Mouse (Mus musculus) intestine, embryonic 16.5 days (tissue): ENCODE measurements around the gene 4932438H23Rik. TPM values are rescaled to one million over a fixed set of nuclear protein-coding genes. Genes with fewer than 3 reads are reported as not detected.

Source experiments
- ATAC-seq: fragments of 200-750 bp; cut with Nextera tagmentation; 2 replicates; pipeline ENCODE4 v1.8.0; 2017; ENCODE audit warnings: moderate TSS enrichment, moderate library complexity
- H3K27ac ChIP-seq: fragments of 300-500 bp; sonication (generic); 2 replicates; pipeline ENCODE4 v1.5.1; 2014; ENCODE audit warnings: mild to moderate bottlenecking, low read length
- H3K27me3 ChIP-seq: fragments of 300-500 bp; sonication (generic); replicated peaks from 2 replicates; pipeline ENCODE4 v1.6.1; 2014; ENCODE audit warnings: low read length, control low read depth, mixed read lengths; ENCODE audit not compliant: control insufficient read depth, insufficient read depth
- H3K36me3 ChIP-seq: fragments of 300-500 bp; sonication (generic); 2 replicates; pipeline ENCODE4 v1.6.1; 2014; ENCODE audit warnings: low read length, control low read depth; ENCODE audit not compliant: control insufficient read depth, insufficient read depth
- H3K4me1 ChIP-seq: fragments of 300-500 bp; sonication (generic); 2 replicates; pipeline ENCODE4 v1.6.1; 2014; ENCODE audit warnings: low read length, control low read depth, mixed read lengths; ENCODE audit not compliant: control insufficient read depth, insufficient read depth
- H3K4me2 ChIP-seq: fragments of 300-500 bp; sonication (generic); 2 replicates; pipeline ENCODE4 v1.6.1; 2014; ENCODE audit warnings: low read depth, low read length, control low read depth
- H3K4me3 ChIP-seq: fragments of 300-500 bp; sonication (generic); 2 replicates; pipeline ENCODE4 v1.5.1; 2014; ENCODE audit warnings: mild to moderate bottlenecking, low read length
- H3K9ac ChIP-seq: fragments of 300-500 bp; sonication (generic); 2 replicates; pipeline ENCODE4 v1.6.1; 2014; ENCODE audit warnings: low read depth, low read length
- H3K9me3 ChIP-seq: fragments of 300-500 bp; sonication (generic); 2 replicates; pipeline ENCODE4 v1.6.1; 2016; ENCODE audit warnings: low read length, control low read depth; ENCODE audit not compliant: control insufficient read depth
- WGBS: fragments of 180-500 bp; shearing (Covaris S2); extraction: QIAGEN DNeasy Blood & Tissue Kit; methylation state at CpG from one replicate; pipeline ENCODE4 v1.1.7; 2014; 5-methylcytosine and 5-hydroxymethylcytosine counted together
- polyA plus RNA-seq: library from polyadenylated mRNA; unstranded; fragments of >200 nt; fragmentation: Nextera tagmentation; extraction: Ambion mirVana; gene quantifications from 2 replicates; pipeline ENCODE4 v1.2.1, GENCODE M21; 2015

Gene 4932438H23Rik
- polyA plus RNA-seq, 1 experiment from 2014 or later, result 0.17 TPM

DNA sequence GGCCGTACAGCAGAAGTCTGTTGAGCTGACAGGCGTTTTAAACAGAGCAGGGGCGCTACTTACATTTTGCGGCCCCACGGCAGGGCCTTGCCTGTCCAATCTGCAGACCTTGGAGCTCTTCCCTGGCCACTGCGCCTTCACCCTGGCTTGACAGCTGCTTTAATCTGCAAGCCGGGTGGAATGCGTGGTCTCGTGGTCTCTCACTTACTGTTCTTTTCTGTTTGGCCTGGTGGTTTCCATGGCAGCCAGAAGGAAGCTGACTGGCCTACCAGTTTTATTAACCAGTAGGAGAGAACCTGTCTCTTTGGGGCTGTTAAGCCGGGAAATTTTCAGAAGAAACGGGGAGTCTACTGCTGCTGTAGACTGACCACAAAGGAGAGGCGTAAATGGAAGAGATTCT is 26.0 kb downstream of the 4932438H23Rik start:
- Histone ChIP-seq H3K27ac (0 out of 2 replicates have a peak overlapping the region, but pooled peaks have one; percentile 9), H3K27me3 (no peaks in the 10 kb centered on the region), H3K4me2 (no peak overlapping the region), H3K4me3 (no peak overlapping the region), H3K4me1 (peaks cover 10% of the 10 kb centered on the region; the same call in 1 of the 2 replicates), H3K36me3 (no peaks in the 10 kb centered on the region), H3K9me3 (no peaks in the 10 kb centered on the region), H3K9ac (0 out of 2 replicates have a peak overlapping the region, but pooled peaks have one; percentile 21)
- WGBS, result 32% methylated on average over 12 of the region's 12 CpGs
- ATAC-seq, result no peak

- Histone ChIP-seq H3K4me1 (peaks cover 10% of the 10 kb centered on the region; the same call in 1 of the 2 replicates), H3K4me3 (no peak overlapping the region), H3K9me3 (no peaks in the 10 kb centered on the region), H3K27me3 (no peaks in the 10 kb centered on the region), H3K36me3 (no peaks in the 10 kb centered on the region), H3K27ac (no peak overlapping the region), H3K4me2 (no peak overlapping the region), H3K9ac (no peak overlapping the region)
- 96% methylated on average over 1 of the region's 1 CpGs for WGBS
- no peak for ATAC-seq
Observed at GRCm38 (mm10) chr16:91067122-91067521, 27.8 kb downstream of the 4932438H23Rik start.

- Histone ChIP-seq H3K9ac (no peak overlapping the region), H3K4me2 (no peak overlapping the region), H3K27me3 (no peaks in the 10 kb centered on the region), H3K9me3 (no peaks in the 10 kb centered on the region), H3K36me3 (no peaks in the 10 kb centered on the region), H3K27ac (no peak overlapping the region), H3K4me3 (no peak overlapping the region), H3K4me1 (peaks cover 10% of the 10 kb centered on the region; the same call in 1 of the 2 replicates)
- no peak for ATAC-seq
- WGBS, result 80% methylated on average over 12 of the region's 12 CpGs
Observed at GRCm38 (mm10) chr16:91064583-91065365, 30.1 kb downstream of the 4932438H23Rik start.

- H3K4me3 ChIP-seq, result no peak overlapping the region
- H3K27ac ChIP-seq, result no peak overlapping the region
- peaks cover 4% of the 10 kb centered on the region; the same call in 1 of the 2 replicates for H3K4me1 ChIP-seq
- H3K4me2 ChIP-seq, result no peak overlapping the region
- 90% methylated on average over 10 of the region's 10 CpGs for WGBS
- ATAC-seq, result no peak
- no peaks in the 10 kb centered on the region for H3K27me3 ChIP-seq
- H3K9ac ChIP-seq, result no peak overlapping the region
- H3K36me3 ChIP-seq, result no peaks in the 10 kb centered on the region
- no peaks in the 10 kb centered on the region for H3K9me3 ChIP-seq
Observed at GRCm38 (mm10) chr16:91063786-91064185, 31.1 kb downstream of the 4932438H23Rik start.

DNA sequence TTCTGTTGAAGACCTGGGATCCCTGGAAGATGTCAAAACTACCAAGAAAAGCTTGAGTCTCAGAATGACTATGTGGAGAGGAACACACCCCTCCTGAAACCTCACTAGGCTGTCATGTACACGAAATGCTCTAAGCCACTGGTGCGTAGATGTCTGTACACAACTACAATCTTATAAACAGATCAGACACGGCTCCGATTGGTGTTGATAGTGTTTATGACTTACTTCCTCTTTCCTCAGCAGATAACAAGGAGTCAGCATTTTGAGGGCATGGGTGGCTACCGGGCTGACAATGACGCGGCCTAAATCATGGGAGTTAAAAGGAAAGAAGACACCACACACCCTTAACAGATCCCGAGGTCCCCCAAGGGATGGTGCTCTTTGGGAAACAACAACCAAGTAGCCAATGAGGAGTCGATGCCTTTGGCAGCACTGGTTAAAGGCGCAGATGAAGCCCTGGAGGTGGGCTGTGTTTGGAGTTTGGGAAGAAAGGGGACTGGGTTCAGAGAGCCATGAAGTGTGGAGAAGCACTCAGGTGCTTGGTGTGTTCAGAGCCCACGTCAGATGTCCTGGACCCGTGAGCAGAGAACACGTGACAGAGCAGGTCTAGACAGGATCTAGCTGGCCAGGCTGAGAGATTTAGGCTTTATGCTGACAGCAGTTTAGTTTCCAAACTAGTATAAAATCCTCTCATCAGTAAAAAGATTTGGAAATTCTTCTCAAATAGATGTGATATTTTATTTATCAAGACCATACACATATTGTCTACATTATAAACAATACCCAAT is 33.2 kb downstream of the 4932438H23Rik start:
- no peak for ATAC-seq
- Histone ChIP-seq H3K27ac (no peak overlapping the region), H3K4me2 (no peak overlapping the region), H3K4me1 (no peaks in the 10 kb centered on the region), H3K27me3 (no peaks in the 10 kb centered on the region), H3K9me3 (no peaks in the 10 kb centered on the region), H3K9ac (no peak overlapping the region), H3K36me3 (no peaks in the 10 kb centered on the region), H3K4me3 (no peak overlapping the region)
- 61% methylated on average over 13 of the region's 13 CpGs for WGBS

DNA sequence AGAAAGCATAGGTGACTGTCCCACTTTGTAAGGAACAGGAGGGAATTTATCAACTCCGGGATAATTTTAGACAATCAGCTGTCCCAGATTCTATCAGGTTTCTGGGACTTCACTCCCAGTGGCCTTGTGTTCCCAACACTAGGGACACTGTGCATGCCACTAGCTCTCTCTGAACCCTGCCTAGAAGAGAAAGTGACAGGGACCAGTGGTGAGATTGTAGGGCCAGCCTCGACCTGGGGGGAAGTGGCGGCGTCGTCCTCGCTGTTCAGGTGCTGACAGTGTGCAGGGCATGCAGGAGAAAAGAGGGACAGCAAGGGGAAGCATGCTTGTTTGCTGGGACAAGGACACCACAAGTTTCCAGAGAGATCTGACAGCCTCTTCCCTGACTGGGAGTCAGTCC is 37.2 kb downstream of the 4932438H23Rik start:
- no peaks in the 10 kb centered on the region for H3K9me3 ChIP-seq
- H3K4me3 ChIP-seq, result no peak overlapping the region
- H3K9ac ChIP-seq, result no peak overlapping the region
- ATAC-seq, result no peak
- no peak overlapping the region for H3K27ac ChIP-seq
- H3K36me3 ChIP-seq, result no peaks in the 10 kb centered on the region
- H3K27me3 ChIP-seq, result no peaks in the 10 kb centered on the region
- no peak overlapping the region for H3K4me2 ChIP-seq
- 77% methylated on average over 6 of the region's 6 CpGs for WGBS
- no peaks in the 10 kb centered on the region for H3K4me1 ChIP-seq

DNA sequence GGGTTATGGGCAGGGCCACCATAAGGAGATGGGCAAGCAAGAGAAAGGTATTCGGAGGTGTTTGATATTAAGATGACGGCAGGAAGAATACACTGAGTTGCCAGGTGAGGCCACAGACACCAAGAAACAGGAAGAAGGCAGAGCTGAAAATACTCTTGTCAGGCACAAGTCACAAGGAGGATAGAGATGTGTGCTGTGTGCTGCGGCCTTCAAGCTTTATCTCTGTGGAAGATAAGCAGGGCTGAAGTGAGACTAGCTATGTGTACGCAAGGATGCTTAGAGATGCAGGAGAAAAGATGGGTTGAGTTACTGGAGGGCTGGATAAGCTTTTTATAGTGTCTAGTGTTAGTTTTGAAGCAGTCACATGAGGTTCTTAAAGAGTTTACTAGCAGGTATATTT is 37.7 kb downstream of the 4932438H23Rik start:
- Histone ChIP-seq H3K36me3 (no peaks in the 10 kb centered on the region), H3K27ac (peak overlapping the region; percentile 72), H3K4me3 (no peak overlapping the region), H3K9me3 (no peaks in the 10 kb centered on the region), H3K4me2 (peak overlapping the region; percentile 26; the same call in 1 of the 2 replicates), H3K9ac (no peak overlapping the region), H3K27me3 (no peaks in the 10 kb centered on the region), H3K4me1 (no peaks in the 10 kb centered on the region)
- WGBS, result 79% methylated on average over 4 of the region's 4 CpGs
- no peak for ATAC-seq

DNA sequence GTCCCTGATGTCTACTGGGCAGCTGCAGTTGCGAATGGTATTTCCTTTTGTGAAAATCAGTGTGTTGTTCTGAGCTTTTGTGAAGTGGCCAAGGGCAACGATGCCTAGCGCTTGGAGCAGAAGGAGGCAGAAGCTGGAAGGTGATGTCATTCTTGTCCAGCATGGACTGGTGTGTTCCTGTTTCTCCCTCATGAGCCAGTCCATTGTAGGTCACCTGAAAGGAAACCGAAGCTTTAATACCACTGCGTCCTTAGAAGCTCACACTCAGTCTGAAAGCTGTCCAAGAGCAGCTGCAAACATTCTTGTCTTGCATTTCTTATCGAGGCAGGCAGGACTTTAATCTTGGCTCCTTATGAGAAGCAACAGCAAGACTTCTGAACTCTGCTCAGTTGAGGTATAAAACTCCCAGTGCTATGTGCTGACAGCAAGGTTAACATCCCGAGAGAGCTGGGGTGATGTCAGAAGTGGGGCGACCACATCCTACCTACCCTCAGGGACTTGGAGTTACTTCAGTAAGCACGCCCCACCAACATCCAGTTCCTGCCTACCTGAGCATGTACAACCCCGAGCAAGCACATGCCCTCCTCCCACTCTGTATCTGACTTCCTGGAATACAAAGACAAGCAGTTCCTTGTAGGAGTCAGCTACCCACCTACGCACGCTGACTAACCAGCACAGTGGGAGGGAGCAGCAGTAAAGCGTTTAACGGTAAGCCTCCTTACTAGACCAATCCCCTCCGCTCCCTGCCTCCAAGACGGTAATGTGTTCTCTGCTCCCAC is 38.7 kb downstream of the 4932438H23Rik start:
- Histone ChIP-seq H3K9me3 (no peaks in the 10 kb centered on the region), H3K36me3 (no peaks in the 10 kb centered on the region), H3K4me2 (peak overlapping the region; percentile 26), H3K27ac (peak overlapping the region; percentile 72), H3K4me1 (no peaks in the 10 kb centered on the region), H3K9ac (no peak overlapping the region), H3K4me3 (no peak overlapping the region), H3K27me3 (no peaks in the 10 kb centered on the region)
- 46% methylated on average over 16 of the region's 16 CpGs for WGBS
- peak; percentile 95 for ATAC-seq

DNA sequence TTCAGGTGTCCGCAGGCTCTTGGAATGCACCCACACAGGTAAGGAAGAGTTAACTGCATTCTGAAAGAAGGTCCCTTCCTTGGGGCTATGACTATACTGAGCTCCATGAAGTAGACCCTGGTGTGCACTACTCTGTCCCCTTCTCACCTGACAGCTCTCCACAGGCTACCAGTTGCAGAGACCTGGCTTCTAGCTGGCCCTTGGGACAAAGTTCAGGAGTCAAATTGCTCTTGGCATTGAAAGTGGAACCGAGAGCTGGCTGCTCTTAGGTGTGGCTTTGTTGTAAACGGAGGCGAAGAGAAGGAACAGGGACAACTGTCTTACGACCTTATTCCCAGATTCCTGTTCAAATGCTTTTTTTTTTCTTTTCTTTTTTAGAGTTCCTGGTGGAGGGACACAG is 39.8 kb downstream of the 4932438H23Rik start:
- ATAC-seq, result peak; percentile 65
- 65% methylated on average over 5 of the region's 5 CpGs for WGBS
- Histone ChIP-seq H3K36me3 (no peaks in the 10 kb centered on the region), H3K4me3 (no peak overlapping the region), H3K27me3 (no peaks in the 10 kb centered on the region), H3K4me1 (no peaks in the 10 kb centered on the region), H3K9ac (no peak overlapping the region), H3K4me2 (0 out of 2 replicates have a peak overlapping the region, but pooled peaks have one; percentile 26), H3K9me3 (no peaks in the 10 kb centered on the region), H3K27ac (peak overlapping the region; percentile 72)
